Mouse (Mus musculus): ENCODE data around the gene Traf5.
A peak's percentile ranks its signal among the peaks of the same experiment; 100 is the strongest.

The Traf5 gene

DNA sequence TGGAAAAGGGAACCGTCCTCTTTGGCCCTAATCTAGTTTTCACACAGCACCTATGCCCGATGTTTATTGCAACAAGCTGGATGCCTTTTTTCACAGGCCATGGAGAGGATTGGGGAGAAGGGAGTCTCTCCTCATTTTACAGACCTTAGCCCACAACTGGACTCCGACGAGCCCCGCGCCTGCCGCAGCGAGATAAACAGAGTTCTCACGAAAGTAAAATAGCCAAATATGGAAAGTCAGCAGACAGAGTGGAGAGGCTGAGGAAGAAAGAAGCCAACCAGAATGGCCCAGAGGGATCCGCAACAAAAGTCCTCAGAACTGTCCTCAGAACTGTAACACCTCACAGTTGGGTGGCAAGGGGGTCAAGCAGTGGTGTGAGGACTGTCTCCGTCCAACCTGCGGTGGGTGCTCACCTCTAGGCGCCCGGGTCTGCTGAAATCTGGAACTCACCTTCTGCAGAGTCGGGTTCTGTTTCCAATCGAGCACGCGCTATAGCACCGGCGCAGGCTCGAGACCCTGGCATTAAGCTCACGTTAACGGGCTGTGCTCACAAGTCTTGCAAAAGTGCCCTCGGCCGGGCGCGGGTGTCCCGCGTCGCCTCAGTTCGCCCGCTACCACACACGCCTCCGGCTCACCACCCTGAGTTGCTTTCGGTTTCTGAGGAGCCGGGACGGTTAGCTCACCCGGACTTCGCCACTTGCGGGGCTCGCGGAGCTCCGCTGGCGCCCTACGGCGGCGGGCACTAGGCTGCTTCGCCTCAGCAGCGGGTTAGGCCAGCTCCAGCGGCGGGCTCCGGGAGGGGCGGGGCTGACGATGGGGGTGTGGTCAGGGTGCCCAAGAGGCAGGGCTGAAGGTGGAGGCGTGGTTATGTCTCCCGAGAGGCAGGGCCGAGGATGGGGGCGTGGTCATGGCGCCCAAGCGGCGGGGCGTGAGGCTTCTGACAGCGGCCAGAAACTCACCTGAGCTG, at the start of gene Traf5:
Traf5 (minus strand) TSS at position 754 of the 967 bp plus-strand sequence.
- peak; percentile 59 for DNase-seq (ENCODE audit: extremely low read depth, low read depth)

DNA sequence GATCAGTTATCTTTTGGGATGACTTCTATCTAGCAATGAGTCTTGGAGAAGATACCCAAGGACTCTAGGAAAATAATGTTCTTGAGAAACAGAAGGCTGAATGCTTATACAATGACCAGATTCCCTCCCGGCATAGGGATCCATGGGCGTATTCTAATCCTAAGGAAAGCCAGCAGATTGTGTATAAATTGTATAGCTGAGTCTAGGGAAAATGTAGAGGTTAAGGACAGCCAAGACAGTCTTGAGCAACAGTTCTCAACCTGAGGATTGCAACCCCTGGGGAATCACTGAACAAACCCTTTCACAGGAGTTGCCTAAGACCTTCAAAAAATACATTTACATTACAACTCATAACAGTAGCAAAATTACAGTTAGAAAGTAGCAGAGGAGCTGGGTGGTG, 48.0 kb upstream of the Traf5 start:
- no peak for DNase-seq (ENCODE audit: extremely low read depth, low read depth)

DNA sequence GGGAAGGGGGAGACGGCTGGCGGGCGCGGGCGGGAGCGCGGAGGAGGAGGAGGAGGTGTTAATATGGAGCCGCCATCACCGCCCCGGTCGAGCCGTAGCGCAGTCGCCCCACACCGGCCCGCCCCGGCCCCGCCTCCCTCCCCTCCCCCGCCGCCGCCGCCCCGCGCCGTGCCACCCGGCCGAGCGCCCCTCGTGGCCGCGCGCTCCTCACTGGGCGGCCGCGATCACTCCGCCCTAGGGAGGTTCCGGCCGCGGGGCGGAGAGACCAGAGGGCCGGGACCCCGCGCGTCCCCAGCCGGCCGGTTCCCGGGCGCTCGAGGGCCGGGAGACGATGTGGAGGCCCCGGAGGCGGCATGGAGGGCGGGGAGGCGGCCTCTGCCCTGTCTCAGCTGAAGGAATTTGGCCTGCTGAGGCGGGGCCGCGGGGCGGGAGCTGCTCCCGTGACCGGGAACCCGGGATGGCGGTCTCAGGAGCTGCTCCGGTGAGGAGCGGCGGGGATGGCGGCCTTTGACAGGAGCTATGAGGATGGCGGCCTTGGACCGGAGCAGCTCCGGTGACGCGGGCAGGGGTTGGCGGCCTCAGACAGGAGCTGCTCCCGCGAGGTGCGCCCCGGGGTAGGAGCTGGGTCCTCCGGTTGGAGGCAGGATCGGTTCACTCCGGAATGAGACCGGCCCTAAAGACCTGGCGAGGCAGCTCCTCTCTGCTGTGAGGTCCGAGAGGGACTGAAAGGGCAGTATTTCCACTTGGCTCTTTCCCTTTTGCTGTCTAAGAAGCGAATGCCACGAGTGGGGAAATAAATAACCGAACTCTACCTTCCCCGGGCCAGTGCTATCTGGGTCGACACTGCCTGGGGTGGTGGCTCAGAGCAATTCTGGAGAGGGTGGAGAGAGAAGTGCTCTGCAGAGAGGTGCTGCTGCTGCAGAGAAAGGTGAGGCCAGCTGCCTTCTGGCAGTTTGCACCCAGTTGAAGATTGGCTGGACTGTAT, 45.9 kb upstream of the Traf5 start, which contains the start of gene Rcor3:
Rcor3 (minus strand) TSS at position 137 of the 985 bp plus-strand sequence.
- DNase-seq (ENCODE audit: extremely low read depth, low read depth), result peak; percentile 36

DNA sequence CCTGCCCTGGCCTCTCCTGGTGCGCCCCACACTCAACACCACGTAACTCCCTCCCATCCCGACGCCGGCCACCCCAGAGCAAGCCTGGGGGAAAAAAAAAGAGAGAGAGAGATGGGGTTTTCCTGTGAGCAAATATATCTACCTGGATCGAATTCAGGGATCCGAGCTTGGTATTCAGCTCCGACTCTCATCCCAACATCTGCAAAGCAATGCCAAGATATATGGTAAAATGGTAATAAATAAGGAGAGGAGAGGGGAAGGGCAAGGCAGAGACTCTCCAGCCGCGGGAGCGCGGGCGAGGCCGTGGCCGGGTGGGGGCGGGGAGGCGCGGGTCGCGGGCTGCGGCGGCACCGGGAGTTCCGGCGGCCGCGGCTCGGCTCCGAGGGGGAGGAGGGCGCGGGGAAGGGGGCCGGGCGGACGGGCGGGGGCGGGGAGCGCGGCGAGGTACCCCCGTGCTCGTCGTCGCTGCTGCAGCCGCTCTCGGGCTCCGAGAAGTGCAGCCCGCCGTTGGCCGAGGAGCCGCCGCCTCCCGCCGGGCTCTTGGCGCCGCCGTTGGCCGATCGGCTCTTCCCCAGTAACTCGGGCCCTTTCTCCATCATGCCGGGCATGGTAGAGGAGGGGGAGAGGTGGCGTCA, 45.0 kb upstream of the Traf5 start:
- DNase-seq (ENCODE audit: extremely low read depth, low read depth), result peak; percentile 25

DNA sequence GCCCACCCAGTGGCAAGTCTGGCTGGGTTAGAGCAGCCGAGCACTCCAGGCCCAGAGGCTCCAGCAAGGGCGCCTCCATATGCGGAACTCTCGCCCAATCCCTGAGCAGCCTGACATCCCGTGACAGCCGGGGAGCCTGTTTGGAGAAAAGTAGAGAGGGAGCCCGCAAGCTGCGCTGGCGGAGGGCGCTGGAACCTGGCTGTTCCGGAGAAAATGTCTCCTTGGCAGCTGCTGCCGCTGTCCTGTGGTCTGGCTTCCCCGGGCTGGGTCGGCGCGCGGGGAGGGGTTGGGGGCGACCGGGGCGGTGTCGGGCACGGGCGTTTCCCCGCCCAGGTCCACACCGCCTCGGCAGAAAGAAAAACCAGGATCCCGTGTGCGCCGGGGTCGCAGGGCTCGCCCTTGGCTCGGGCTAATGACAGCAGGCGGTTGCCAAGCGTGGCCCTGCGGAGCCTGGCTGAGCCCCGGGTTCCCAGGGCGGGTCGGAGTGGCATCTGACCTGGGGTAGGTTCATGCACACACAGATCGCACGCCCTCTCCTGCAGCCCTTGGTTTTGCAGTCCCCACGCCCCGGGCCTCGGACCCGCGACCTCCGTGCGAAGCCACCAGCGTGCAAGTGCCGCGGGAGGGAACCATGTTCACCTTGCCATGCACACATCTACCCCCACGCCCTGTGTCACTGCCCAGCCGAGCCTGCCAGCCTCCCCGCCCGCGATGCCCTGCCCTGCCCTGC, 44.4 kb upstream of the Traf5 start:
- peak; percentile 76 for DNase-seq (ENCODE audit: extremely low read depth, low read depth)

DNA sequence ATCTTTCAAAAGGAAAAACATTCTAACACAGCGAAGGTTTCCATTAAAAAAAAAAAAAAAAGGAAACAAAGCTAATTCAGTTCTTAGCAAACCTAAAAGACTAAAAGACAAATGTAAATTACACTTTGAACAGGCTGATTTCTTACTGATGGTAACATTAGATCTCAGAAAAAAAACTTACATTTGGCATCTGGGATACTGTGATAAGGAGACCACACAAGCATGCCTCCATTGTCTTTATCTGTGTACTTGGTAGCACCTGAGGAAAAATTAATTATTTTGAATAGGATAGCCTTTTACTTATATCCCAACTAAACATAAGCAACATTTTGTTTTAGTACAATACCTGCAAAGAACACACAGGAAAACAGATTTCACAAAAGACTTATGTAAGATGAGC, 37.8 kb upstream of the Traf5 start:
- DNase-seq (ENCODE audit: extremely low read depth, low read depth), result no peak

DNA sequence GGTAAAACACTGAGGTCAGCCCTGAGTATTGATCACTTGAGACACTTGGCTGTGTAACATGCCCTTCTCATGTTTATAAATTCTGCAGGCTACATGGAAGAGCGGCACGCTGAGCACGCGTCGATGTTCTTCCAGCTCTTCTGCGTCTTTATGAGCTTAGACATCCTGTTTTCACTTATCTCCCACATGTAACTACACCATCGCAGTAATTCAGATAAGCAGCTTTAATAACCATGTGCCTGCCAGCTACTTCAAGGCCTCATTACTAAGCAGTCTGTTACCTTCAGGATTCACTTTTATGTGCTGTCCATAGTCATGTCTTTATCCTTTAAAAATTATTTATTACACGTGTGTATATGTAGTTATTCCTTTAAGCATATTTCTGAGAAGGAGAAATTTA, 36.0 kb upstream of the Traf5 start:
- DNase-seq (ENCODE audit: extremely low read depth, low read depth), result no peak

DNA sequence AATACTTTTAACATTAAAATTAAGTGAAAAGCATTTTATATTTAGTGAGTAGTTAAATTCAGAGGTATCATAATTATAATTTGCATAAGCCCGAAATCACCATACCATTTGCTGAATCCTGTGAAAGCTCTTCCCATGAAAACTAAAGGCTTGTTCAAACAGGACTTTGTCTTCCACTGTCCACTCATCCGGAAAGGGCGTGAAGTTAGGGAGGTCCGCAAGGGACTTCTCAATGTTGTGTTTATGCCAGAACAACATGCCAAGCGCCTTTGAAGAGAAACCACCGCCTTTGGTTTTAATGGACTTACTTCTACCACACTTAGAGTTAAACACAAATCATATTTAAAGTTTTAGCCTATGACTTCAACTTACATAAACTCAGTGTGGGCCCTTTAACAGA, 33.4 kb upstream of the Traf5 start:
- DNase-seq (ENCODE audit: extremely low read depth, low read depth), result no peak

DNA sequence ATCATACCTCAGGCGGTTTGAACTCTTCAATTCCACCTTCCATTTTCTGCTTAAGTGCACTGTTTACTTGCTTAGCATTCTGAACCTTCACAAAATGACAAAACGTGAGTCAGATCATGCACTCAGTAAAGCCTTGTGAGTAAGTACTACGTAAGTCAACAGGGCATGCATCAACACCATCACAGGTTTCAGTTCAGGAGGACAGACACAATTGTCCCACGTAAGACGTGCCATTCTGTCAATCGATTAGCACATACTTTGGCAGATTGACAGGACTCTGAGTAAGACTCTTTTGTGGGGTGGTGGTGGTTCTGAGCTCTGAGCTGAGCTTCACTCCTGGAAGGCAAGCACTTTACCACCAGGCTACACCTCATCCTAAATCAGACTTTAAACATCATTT, 23.9 kb upstream of the Traf5 start:
- no peak for DNase-seq (ENCODE audit: extremely low read depth, low read depth)

DNA sequence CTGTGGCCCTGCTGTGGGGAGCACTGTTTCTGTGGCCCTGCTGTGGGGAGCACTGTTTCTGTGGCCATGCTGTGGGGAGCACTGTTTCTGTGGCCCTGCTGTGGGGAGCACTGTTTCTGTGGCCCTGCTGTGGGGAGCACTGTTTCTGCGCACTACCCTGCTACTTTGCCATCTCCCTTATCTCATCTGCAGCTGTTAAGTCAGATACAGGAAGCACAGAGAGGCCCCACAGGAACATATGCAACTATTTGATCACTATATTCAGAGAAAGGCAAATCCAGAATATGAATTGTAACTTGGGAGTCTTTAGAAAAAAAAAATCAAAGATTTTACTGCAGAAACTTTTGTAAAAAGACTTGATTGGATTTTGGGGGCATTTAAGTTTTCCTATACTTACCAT, 23.0 kb upstream of the Traf5 start:
- no peak for DNase-seq (ENCODE audit: extremely low read depth, low read depth)

DNA sequence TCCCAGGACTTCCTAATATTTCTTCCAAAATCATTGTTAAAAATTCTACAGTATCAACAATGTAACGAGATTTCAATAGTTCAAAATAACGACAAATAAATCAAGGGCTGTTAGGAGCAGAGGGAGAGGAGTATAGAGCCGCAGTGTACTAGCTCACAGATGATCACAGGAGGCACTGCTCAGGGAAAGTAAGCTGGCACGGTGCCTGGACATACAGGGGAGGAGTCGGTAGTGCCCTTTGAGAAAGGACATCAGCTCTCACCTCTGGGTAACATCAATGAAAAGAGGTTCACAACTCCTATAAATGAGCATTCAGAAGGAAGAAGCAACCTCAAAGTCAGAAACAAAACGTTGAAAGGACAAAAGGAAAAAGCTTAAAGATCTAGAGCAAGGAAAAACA, 16.8 kb upstream of the Traf5 start:
- no peak for DNase-seq (ENCODE audit: extremely low read depth, low read depth)

DNA sequence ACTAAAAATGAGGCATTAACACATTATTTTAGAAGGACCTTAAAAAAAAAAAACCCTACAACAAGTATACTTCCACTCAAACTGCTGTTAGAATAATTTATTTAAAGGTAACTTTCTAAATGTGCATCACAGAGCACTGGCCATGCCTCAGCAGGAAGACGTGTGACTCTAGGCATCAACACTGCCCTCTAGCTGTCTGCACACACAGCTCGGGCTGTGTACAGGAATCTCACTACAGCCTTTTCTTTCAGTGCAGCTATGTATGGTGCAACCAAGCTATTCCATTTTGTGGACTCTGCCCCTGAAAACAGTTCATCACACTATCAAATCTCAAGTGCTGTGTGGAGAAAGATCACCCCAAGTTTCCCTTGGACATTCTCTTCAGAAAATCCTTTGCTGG, 15.0 kb upstream of the Traf5 start:
- no peak for DNase-seq (ENCODE audit: extremely low read depth, low read depth)

DNA sequence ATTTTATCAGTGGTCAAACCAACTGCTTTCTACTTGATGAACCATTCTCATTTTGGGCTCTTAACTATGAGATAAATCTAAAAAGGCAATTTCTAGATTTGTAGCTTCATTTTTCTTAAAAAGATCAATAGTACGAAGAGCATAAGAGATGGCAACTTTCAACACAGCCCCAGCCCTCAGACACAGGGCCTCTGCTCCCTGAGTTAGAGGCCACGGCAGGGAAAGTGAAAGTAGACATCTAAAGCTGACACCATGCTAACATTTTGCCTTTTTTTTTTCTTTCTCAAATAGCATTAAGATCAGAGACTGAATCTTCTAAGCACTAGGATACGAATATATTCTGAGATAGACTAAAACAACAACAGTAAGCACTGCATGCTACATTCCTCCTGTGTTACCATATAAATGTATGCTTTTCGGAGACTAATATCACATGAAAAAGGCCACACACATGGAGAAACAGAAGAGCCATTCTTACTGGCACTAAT, 13.6 kb upstream of the Traf5 start:
- DNase-seq (ENCODE audit: extremely low read depth, low read depth), result no peak

DNA sequence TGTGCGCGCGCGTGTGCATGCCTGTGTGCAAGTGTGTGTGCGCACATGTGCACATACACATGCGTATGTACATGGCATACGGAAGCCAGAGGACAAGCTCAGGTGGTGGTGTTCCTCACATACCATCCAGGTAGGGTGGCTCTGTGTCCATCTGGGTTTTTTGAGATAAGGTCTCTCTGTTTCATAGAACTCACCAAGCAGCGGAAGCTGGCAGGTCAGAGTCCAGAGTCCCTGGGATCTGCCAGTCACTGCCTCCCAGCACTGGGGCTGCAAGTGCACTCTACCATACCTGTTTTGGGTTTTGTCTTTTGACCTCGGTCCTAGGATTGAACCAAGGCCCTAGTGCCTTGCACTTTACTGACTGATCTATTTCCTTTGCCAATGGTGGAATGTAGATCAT, 11.7 kb upstream of the Traf5 start:
- no peak for DNase-seq (ENCODE audit: extremely low read depth, low read depth)

DNA sequence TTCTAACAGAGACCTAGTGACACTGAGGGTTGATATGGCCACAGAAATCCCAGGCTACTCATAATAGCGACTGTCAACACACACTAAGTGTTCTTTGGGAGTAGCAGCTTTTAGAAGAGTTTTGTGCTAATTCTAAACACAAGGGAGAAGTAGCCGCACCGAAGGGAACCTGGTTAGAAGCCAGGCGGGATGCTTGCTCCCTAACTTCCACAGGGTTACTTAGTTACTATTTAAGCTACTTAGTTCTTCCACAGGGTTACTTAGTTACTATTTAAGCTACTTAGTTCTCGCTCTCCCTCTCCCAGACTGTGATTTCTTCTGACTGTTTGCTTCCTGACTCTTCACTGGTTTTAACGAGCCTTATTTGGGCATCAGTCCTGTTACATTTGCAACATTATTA, 10.8 kb upstream of the Traf5 start:
- no peak for DNase-seq (ENCODE audit: extremely low read depth, low read depth)

DNA sequence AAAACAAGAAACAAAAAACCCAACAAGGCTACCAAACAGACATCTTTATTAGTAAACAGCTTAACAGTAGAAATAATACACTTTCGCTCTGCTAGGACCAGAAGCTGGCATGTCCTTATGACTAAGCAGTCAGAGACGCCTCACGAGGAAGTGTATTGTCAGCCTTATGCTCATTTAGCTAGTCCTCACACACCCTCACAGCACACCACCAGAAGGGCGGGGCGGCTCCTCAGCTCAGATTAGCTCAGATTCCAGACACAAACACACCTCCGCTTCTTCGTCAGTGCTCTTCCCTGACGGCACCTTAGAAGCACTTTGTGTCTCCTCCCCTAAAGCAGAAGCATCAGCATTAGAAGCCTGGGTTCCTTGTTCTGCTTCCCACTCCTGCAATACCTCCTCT, 9.0 kb upstream of the Traf5 start:
- no peak for DNase-seq (ENCODE audit: extremely low read depth, low read depth)

DNA sequence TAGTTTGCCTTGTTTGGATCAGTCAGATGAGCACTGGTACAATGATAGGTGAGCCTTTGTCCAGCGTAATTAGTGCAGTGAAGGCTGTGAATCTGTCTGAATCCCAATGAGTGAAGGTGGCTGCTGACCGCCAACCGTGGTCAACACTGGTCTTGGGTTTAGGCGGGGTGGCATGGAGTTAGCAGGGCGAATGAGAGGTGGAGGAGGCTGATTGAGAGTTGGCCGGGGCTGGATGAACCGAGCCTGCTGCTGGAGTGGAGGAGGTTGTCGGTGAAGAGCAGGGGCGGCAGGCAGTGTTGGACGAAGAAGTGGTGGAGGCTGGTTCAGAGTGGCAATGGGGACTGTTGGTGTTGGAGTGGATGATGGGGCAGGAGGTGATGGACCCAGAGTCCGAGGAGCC, 8.4 kb upstream of the Traf5 start:
- no peak for DNase-seq (ENCODE audit: extremely low read depth, low read depth)

DNA sequence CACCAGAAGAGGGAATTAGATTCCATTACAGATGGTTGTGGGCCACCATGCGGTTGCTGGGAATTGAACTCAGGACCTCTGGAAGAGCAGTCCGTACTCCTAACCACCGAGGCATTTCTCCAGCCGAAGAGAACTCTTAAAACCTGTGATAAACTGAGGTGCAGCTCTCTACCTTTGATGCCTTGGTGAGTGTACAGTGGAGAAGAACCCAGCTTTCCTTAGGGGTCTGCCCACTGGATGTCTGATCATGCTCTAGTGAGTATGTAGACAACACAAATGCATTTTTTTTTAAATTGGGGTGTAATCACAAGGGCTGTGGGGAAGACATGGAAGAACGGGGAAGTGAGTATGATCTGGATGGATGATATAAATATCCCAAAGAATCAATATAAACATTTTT, 3.3 kb upstream of the Traf5 start:
- DNase-seq (ENCODE audit: extremely low read depth, low read depth), result no peak

DNA sequence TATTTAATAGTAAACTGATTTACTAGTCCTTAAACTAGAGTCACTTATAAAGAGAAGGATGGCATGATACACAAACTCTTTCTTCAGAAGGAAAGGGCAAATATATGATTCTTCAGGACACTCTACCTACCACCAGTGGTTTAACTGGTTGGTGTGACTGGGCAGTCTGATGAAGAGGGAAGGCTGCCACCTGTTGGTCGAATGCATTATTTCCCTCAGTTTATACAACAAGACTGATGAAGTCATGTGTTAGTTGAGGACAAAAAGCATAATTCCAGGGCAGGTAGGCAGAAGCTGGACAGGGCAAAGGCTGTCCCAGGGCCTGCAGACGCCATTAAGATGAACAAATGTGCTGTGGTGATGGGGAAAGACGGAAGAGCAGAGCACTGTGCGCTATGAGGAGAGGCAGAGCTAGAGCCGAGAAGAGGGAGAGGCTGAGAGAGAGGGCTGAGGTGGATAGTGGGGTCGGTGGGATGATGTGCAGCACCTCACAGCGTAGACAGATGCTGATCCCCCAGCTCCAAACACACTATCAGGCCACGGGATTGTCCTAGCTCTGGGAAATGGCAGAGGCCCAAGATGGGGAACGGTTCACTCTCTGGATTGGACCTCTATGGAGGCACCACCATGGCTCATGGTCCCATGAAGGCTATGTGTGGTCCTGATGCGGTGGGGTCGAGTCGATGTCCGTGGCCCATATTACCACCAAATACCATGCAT, 2.3 kb upstream of the Traf5 start:
- DNase-seq (ENCODE audit: extremely low read depth, low read depth), result peak; percentile 49

All from MEL-GATA-1-ER (cell line).